Mouse (Mus musculus) heart, embryonic 14.5 days (tissue): ENCODE data around the gene Gmeb2. TPM values are rescaled to one million over a fixed set of nuclear protein-coding genes. Genes with fewer than 3 reads are reported as not detected.

ENCODE experiments used
- ATAC-seq: fragments of 200-750 bp; cut with Nextera tagmentation; 2 replicates; pipeline ENCODE4 v1.8.0; 2017; ENCODE audit warnings: low read depth, moderate TSS enrichment; ENCODE audit not compliant: insufficient number of reproducible peaks, insufficient read depth, low FRiP score
- H3K27ac ChIP-seq, 2 experiments: fragments of 200-500 bp in 1 of 2; fragments of 300-500 bp in 1 of 2; sonication (generic) in 1 of 2; replicated peaks in 1 of 2; 2 replicates each; pipeline ENCODE4 v1.5.1; 2012 to 2014; ENCODE audit warnings: low read depth in 2 of 2, low read length in 2 of 2, control low read depth in 1 of 2, mild to moderate bottlenecking in 1 of 2, mixed read lengths in 1 of 2; ENCODE audit not compliant: control insufficient read depth in 1 of 2, insufficient read depth in 1 of 2
- H3K27me3 ChIP-seq: fragments of 300-500 bp; sonication (generic); 2 replicates; pipeline ENCODE4 v1.6.1; 2014; ENCODE audit warnings: mild to moderate bottlenecking, low read length, control low read depth; ENCODE audit not compliant: control insufficient read depth, insufficient read depth
- H3K36me3 ChIP-seq: fragments of 300-500 bp; sonication (generic); 2 replicates; pipeline ENCODE4 v1.6.1; 2014; ENCODE audit warnings: mild to moderate bottlenecking, control low read depth, low read length, mixed read lengths; ENCODE audit not compliant: control insufficient read depth, insufficient read depth
- H3K4me1 ChIP-seq, 2 experiments: fragments of 200-500 bp in 1 of 2; fragments of 300-500 bp in 1 of 2; sonication (generic) in 1 of 2; 2 replicates each; pipeline ENCODE4 v1.6.1; 2012 to 2014; ENCODE audit warnings: low read length in 2 of 2, control low read depth in 1 of 2, mixed read lengths in 1 of 2; ENCODE audit not compliant: control insufficient read depth in 2 of 2, insufficient read depth in 2 of 2
- H3K4me2 ChIP-seq: fragments of 300-500 bp; sonication (generic); 2 replicates; pipeline ENCODE4 v1.6.1; 2014; ENCODE audit warnings: mild to moderate bottlenecking, low read length
- H3K4me3 ChIP-seq, 2 experiments: fragments of 200-500 bp in 1 of 2; fragments of 300-500 bp in 1 of 2; sonication (generic) in 1 of 2; 2 replicates each; pipeline ENCODE4 v1.5.1; 2012 to 2014; ENCODE audit warnings: low read length in 2 of 2, mild to moderate bottlenecking in 2 of 2, control low read depth in 1 of 2, low read depth in 1 of 2, moderate library complexity in 1 of 2; ENCODE audit not compliant: control insufficient read depth in 1 of 2, insufficient read depth in 1 of 2
- H3K9ac ChIP-seq: fragments of 300-500 bp; sonication (generic); 2 replicates; pipeline ENCODE4 v1.6.1; 2014; ENCODE audit warnings: mild to moderate bottlenecking, low read length
- H3K9me3 ChIP-seq: fragments of 300-500 bp; sonication (generic); 2 replicates; pipeline ENCODE4 v1.6.1; 2016; ENCODE audit warnings: low read length, control low read depth; ENCODE audit not compliant: control insufficient read depth
- WGBS: fragments of 180-500 bp; shearing (Covaris S2); extraction: QIAGEN DNeasy Blood & Tissue Kit; methylation state at CpG from one replicate; pipeline ENCODE4 v1.1.7; 2014; 5-methylcytosine and 5-hydroxymethylcytosine counted together
- polyA plus RNA-seq: library from polyadenylated mRNA; unstranded; fragments of >200 nt; fragmentation: Nextera tagmentation; extraction: Ambion mirVana; gene quantifications from 2 replicates; pipeline ENCODE4 v1.2.1, GENCODE M21; 2014

Gene Gmeb2
- polyA plus RNA-seq, 1 experiment from 2014 or later, result 9.1 TPM

- peaks cover 17% of the 10 kb centered on the region; the same call in 1 of the 2 replicates for H3K27me3 ChIP-seq
- 63% methylated on average over 9 of the region's 9 CpGs for WGBS
- no peaks in the 10 kb centered on the region for H3K9me3 ChIP-seq
- H3K4me1 ChIP-seq, result no peaks in the 10 kb centered on the region
- no peak overlapping the region for H3K9ac ChIP-seq
- no peak overlapping the region for H3K4me2 ChIP-seq
- ATAC-seq, result no peak
- no peak overlapping the region for H3K4me3 ChIP-seq
- no peaks in the 10 kb centered on the region for H3K36me3 ChIP-seq
- H3K27ac ChIP-seq, result no peak overlapping the region
Observed at GRCm38 (mm10) chr2:181206118-181206517, 81.7 kb downstream of the Gmeb2 start.

DNA sequence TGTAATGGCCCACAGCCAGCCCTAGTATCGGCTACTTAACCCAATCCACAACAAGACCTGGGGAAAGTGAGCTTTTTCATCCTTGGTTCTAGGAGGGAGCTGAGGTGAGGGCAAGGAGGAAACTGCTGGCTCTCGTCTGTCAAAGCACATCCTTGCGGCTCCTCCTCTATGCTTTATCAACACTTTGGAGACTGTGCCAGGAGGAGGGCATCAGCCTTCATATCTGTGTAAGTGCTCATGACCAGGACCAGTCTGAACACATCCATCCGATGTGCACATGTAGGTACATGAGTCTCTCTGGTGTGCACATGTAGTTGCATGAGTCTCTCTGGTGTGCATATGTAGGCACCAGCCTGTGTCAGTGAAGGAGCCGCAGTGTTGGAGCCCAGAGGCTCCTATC lies 82.2 kb downstream of the Gmeb2 start:
- Histone ChIP-seq H3K27ac (no peak overlapping the region), H3K36me3 (no peaks in the 10 kb centered on the region), H3K4me1 (no peaks in the 10 kb centered on the region), H3K9ac (no peak overlapping the region), H3K4me2 (no peak overlapping the region), H3K4me3 (no peak overlapping the region), H3K9me3 (no peaks in the 10 kb centered on the region), H3K27me3 (peaks cover 13% of the 10 kb centered on the region; the same call in 1 of the 2 replicates)
- 71% methylated on average over 5 of the region's 5 CpGs for WGBS
- ATAC-seq, result no peak

DNA sequence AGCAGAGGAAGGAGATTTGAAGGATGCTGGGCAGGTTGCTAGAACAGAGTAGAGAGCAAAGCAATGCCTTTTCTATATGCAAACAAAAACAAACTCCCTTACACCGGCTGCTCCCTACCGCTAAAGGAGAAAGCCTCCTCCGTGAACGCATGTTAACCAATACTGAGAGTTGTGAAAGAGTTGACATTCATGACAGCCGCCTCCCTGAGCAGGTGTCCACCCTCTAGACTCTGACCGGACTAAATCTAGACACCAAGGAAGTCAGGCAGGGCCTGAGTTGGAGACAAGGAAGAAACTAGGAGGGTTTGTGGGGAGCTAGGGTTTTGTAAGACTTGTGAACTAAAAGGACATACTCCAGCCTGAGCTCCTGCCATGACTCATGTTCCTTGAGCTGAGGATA lies 84.9 kb downstream of the Gmeb2 start:
- H3K4me3 ChIP-seq, result no peak overlapping the region
- 72% methylated on average over 6 of the region's 6 CpGs for WGBS
- H3K4me1 ChIP-seq, result no peaks in the 10 kb centered on the region
- no peak overlapping the region for H3K4me2 ChIP-seq
- no peak overlapping the region for H3K27ac ChIP-seq
- ATAC-seq, result no peak
- no peaks in the 10 kb centered on the region for H3K27me3 ChIP-seq
- no peaks in the 10 kb centered on the region for H3K9me3 ChIP-seq
- H3K9ac ChIP-seq, result no peak overlapping the region
- H3K36me3 ChIP-seq, result no peaks in the 10 kb centered on the region

DNA sequence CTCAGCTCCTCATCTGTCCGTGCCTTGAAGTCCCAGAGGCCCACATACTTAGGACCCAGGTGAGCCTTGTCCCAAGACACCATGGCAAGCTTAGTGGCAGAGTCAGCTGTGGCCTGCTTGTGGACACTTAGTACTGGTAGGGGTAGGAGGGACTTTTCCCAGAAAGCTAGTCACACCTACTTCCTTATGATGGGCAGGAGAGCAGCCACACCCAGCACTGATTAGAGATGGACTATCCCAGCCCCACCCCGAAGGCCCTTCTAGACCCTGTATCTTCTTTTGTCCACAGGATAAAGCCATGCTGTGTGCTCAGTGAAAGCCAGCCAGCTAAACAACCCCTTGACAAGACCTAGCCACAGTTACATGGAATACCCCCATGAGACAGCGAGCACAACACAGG lies 85.4 kb downstream of the Gmeb2 start, which contains the start of gene Ptk6:
Ptk6 (minus strand) TSS at position 368 of the 400 bp plus-strand sequence.
- 67% methylated on average over 3 of the region's 3 CpGs for whole genome bisulfite sequencing
- Histone ChIP-seq H3K9me3 (no peaks in the 10 kb centered on the region), H3K9ac (no peak within 1 kb of the TSS), H3K4me2 (no peak within 1 kb of the TSS), H3K36me3 (no peaks in the 10 kb centered on the region), H3K27me3 (no peaks in the 10 kb centered on the region), H3K4me1 (no peaks in the 10 kb centered on the region), H3K4me3 (no peak within 1 kb of the TSS), H3K27ac (no peak within 1 kb of the TSS)
- no peak for ATAC-seq

- ATAC-seq, result no peak
- Histone ChIP-seq H3K27ac (no peak overlapping the region), H3K9ac (no peak overlapping the region), H3K4me3 (no peak overlapping the region), H3K36me3 (no peaks in the 10 kb centered on the region), H3K4me2 (no peak overlapping the region), H3K4me1 (no peaks in the 10 kb centered on the region), H3K27me3 (no peaks in the 10 kb centered on the region), H3K9me3 (no peaks in the 10 kb centered on the region)
- 70% methylated on average over 3 of the region's 3 CpGs for whole genome bisulfite sequencing
Observed at GRCm38 (mm10) chr2:181201606-181202005, 86.2 kb downstream of the Gmeb2 start.

Other genes starting within 250 kb of the Gmeb2 start
- gene Chrna4, start 244.5 kb downstream of the Gmeb2 start, polyA plus RNA-seq, result 0.04 and 0.07 TPM in 2 replicates
- 0.11 TPM in 1 of 2 replicates, not detected in the other for gene Kcnq2, start 152.7 kb downstream of the Gmeb2 start, polyA plus RNA-seq
- gene Eef1a2, start 131.0 kb downstream of the Gmeb2 start, polyA plus RNA-seq, result 22.6 and 24.7 TPM in 2 replicates
- gene Ppdpf, start 100.8 kb downstream of the Gmeb2 start, polyA plus RNA-seq, result 181 and 193 TPM in 2 replicates
- not detected in 2 replicates for gene Ptk6, start 85.2 kb downstream of the Gmeb2 start, polyA plus RNA-seq
- 0.08 and 0.09 TPM in 2 replicates for gene Srms, start 74.8 kb downstream of the Gmeb2 start, polyA plus RNA-seq
- not detected in 2 replicates for gene Fndc11, start 68.0 kb downstream of the Gmeb2 start, polyA plus RNA-seq
- gene Helz2, start 46.0 kb downstream of the Gmeb2 start, polyA plus RNA-seq, result 1.3 and 1.6 TPM in 2 replicates
- 0.24 and 3.6 TPM in 2 replicates for gene Stmn3, start 26.5 kb upstream of the Gmeb2 start, polyA plus RNA-seq
- gene Rtel1, start 31.7 kb upstream of the Gmeb2 start, polyA plus RNA-seq, result 21.1 and 25.3 TPM in 2 replicates
- 26.3 and 26.5 TPM in 2 replicates for gene Zgpat, start 76.9 kb upstream of the Gmeb2 start, polyA plus RNA-seq
- gene Arfrp1, start 77.4 kb upstream of the Gmeb2 start, polyA plus RNA-seq, result 42.8 and 46.9 TPM in 2 replicates
- 13.6 and 13.7 TPM in 2 replicates for gene Lime1, start 92.0 kb upstream of the Gmeb2 start, polyA plus RNA-seq
- gene Zbtb46, start 171.4 kb upstream of the Gmeb2 start, polyA plus RNA-seq, result 8.8 and 10.6 TPM in 2 replicates
- gene Abhd16b, start 205.2 kb upstream of the Gmeb2 start, polyA plus RNA-seq, result 0.18 and 0.19 TPM in 2 replicates
- gene Tpd52l2, start 209.1 kb upstream of the Gmeb2 start, polyA plus RNA-seq, result 128 and 139 TPM in 2 replicates
- gene Dnajc5, start 232.4 kb upstream of the Gmeb2 start, polyA plus RNA-seq, result 69.8 and 81.3 TPM in 2 replicates